Mouse (Mus musculus) cerebellum, adult 18-20 months (tissue): ENCODE measurements around the gene E330017A01Rik.
A peak's percentile ranks its signal among the peaks of the same experiment; 100 is the strongest.

ENCODE experiments used
- DNase-seq, 2 experiments: peaks; one replicate each; pipeline ENCODE4 v3.0.0; 2021

The E330017A01Rik gene

DNA sequence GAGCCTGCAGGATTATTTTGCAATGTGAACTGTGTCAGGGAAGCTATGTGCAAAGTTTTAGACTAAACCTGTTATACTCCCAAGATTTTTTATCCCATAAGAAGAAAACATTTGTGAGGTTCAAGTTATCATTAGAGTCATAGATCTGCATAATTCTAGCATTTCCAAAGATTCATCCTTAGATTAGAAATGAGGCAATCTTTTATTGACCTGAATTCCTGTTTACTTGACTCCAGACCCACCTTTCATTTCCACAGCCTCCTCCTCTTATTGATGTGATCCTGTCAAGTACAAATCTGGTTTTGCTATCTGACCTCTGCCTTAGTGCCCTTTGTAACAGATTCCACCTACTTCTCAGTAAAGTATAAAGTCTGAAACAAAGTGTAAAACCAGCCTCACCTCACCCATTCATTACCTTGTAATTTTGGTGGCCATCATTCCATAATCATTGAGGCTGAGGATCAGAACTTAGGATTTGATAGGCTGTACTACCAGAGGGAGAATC is 23.8 kb upstream of the E330017A01Rik start:
- DNase-seq, result no peak

DNA sequence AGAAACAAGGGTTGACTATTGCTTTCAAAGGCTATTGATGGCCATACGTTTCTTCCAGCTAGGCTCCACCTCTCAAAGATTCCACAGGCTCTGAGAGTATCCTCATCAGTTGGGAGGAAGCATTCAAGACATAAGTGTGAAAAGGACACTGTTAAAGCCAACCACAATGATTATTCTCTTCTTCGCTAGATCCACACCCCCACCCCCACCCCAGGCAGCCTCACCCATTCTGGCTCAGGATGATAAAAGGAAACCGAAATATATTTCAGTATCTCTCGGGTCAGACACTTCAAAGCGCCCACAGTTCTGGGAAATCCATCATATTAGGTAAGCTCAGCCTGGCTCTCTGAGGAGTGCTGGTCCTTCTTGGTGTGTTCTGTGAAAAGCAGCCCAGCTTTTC is 23.3 kb upstream of the E330017A01Rik start:
- no peak for DNase-seq

DNA sequence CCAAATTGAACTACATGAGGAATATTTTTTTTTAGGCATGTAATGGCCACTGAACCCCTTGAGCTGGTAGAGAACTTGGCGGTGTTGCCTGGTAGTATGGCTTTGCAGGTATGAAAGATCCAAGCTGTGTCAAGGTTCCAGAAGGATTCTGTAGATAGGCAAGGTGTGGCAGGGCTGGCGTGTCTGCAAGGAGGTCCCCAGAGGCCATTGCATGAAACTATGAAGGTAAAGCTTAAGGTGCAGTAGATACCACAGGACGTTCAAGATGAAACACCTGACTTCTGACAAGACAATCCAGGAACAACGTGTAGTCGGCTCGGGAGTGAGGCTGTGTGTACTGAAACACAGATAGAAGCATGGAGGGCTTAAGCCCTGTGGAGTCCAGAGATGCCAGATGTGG is 20.1 kb upstream of the E330017A01Rik start:
- no peak for DNase-seq

DNA sequence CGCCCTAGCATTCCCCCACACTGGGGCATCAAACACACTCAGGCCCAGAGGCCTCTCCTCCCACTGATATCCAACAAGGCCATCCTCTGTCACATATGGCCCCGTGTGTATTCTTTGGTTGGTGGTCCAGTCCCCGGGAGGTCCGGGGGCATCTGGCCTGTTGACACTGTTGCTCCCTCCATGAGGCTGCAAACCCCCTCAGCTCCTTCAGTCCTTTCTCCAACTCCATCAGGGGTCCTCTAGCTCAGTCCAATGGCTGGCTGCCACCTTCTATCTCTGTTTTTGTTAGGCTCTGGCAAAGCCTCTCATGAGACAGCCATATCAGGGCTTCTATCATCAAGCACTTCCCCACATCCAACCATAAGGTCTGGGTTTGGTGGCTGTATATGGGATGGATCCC is 18.0 kb upstream of the E330017A01Rik start:
- no peak for DNase-seq

DNA sequence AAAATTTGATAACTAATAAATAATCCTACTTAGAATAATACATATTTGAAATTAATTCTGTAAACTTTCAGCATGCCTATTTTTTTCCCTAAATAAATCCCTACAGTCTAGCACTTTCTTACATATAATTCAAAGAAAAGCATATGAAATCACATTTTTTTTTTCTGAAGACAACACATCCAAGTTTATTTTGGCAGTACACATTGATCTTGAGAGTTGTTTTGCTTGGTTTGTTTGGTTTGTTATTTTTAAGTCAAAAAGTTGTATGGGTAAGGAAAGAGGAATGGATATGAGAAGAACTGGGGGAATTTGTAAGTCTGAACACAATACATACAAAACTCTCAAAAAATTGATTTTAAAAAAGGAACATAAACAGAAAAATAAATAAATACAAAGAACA is 17.2 kb upstream of the E330017A01Rik start:
- no peak for DNase-seq

DNA sequence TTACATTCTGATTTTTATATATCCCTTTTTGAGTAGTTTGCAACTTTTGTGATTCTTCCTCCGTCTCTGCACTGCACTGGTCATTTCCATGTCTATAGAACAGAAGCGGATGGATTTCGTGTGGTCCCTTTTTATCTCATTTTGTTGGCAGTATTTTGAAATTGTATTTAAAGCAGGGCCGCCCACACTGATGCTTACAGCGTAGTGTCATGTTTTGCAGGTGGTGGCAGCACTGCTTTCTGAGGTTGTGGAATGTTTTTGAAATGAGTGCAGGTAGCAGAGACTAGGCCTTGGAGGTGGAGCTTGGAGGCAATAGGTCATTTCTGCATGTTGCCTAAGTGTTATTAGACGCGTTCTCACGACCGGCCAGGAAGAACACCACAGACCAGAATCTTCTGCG is 11.4 kb upstream of the E330017A01Rik start:
- no peak for DNase-seq

DNA sequence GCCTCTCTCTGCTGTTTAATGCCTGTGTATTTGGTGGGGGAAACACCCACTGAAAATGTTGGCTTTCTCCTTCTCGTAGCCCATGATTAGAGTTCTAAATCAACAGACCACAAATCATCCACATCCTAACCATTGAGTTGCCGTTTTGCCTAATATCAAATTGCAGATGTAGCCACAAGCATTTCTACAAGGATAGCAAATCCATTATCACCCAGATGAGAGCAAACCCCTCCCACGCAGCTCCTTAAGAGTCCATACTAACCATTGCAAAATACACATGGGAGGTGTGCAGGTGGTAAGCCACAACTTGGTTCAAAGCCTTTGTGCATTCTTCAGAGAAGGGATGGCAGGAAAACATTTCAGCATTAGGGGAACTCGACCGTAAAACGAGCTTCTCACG is 523 bp downstream of the E330017A01Rik start:
- DNase-seq, result no peak

DNA sequence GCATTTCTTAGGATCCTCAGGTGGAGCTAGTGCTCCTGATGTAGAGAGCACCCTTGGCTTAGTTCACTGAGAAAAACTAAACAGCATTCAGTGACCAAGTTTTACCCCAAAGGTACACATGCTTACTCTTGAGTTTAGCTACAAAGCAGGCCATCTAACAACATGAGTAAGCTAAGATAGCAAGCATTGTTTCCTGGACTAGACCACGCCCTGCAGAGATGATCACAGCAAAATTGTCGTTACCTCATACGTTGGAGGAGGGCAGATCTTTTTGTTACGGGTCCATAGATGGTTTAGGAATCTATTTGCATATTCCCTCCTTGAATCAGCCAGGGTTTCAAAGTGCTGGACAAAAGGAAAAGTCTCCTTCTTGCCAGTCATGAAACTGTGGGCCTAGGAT is 1.1 kb downstream of the E330017A01Rik start:
- no peak for DNase-seq

DNA sequence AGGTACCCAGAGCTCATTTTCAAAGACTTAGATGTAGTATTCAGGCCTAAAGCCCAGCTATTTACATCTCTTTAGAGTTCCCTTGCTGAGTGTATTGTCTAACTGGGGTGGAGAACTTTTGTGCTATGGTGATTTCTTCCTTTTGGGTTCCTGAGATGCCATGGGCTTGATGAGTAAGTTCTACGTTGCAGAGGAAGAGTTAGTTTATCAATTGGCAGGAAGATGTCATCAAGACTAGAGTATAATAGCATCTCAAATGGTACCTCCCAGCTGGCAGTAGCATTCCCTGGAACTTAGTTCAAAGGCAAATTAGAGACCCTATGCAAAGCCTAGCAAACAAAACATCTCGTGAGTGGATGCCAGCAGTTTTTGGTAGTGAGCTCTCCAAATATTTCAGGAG is 2.7 kb downstream of the E330017A01Rik start:
- DNase-seq, result no peak

DNA sequence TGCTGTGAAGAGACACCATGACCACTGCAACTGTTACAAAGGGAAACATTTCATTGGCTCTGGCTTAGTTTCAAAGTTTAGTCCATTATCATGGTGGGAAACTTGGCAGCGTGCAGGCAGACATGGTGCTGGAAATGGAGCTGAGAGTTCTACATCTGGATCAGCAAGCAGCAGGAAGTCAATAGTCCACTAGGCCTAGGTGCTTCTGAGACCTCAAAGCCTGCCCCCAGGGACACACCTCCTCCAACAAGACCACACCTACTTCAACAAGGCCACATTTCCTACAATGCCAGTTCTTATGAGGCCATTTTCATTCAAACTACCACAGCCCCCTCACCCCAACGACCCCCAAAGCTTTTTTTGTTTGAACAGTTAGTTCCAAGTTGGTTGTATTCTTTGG is 8.8 kb downstream of the E330017A01Rik start:
- DNase-seq, result no peak

DNA sequence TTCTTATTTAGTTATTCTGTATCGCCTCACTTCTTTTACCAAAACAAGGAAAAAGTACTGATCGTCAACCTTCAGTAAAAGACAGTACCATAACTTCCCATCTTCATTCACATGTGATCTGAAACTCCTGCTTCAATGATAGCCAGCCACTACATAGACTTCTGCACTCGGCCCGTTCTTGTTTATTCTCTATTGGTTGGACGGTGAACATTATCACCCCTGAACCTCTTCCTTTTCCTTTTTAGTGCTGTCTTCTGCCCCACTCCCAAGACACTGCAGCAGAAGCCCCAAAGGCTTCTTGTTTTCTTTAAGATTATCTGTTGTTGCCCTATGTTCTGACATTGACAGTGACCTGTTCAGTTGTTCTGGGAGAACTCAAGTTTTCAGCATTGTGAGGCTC is 9.6 kb downstream of the E330017A01Rik start:
- no peak for DNase-seq

DNA sequence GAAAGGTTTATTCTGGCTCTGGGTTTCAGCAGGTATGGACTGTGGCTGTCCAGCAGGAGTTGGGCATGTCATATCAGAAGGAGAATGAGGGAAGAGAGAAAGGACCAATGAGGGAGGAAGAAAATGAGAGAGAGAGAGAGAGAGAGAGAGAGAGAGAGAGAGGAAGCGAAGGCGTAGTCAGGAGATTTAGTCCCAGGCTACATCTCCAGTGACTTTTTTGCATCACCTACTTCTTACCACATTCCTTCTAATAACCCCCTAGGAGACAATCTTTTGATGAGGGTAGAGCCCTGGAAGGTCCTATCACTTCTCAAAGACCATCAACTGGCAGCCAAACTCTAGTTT is 10.2 kb downstream of the E330017A01Rik start:
- DNase-seq, result no peak

DNA sequence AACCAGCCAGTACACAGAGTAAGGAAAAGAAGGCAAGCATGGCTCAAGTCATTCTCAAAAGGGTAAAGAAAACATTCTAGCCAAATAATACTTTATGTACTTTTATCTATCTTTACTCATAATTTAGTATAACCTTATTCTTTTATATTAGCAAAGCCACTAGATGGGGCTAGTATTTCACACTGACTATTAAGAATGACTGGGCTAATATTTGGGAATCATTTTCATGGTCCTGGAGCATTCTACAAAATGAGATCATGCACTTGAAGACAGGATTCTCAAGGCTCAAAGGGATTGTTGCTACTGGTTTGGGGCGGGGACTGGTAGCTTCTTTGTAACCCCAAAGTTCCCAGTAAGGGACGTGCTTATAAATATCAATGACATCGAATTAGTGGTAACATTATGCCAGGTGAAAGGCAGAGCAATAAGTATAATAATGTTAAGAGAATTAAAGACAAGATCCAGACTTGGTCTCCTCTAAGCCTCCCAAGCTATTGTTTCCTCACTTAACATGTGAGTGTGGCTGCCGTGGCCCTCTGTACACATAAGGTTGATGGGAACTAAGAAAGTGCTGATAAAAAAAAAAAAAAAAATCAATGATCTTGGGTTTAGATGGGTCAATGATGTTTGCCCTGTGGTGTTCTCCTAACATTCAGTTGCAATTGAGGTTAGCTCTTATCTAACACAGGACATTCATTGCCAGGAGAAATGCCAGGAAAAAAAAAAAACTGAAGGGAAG is 10.8 kb downstream of the E330017A01Rik start:
- DNase-seq, result no peak

DNA sequence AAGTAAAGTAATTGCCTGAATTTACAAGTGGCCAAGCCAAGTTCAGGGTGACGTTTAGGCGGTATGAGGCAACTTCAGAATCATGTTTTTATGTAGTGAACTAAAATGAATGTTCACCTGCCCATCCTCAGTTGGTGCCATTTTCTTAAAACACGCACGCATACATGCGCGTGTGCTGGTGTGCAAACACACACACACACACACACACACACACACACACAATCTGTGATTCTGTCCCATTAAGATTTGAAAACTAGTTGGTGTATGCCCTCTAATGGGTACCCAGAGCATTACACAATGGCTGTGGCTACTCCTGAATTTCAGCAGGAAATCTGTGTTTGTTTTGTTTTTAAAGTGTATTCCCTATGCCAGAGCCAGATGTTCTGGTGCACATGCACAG is 14.6 kb downstream of the E330017A01Rik start:
- peak; percentile 18 for DNase-seq

DNA sequence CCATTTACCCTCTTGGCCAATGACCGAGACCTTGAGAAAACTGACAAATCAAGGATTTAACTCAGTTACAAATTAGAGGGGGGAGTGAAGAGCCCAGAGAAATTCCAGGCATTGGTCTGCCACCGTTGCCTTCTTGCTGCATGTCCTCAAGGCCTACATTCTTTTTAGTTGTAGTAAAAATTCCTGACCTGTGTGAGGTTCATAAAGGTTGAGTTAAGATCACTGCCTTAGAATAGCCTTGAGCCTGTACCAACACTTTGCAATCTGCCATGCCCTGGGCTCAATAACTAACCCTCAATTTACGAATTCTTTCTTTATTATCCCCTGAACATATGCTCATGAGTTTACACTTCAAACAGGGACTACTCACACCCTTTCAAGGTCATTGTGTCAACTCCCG is 15.4 kb downstream of the E330017A01Rik start:
- DNase-seq, result no peak

DNA sequence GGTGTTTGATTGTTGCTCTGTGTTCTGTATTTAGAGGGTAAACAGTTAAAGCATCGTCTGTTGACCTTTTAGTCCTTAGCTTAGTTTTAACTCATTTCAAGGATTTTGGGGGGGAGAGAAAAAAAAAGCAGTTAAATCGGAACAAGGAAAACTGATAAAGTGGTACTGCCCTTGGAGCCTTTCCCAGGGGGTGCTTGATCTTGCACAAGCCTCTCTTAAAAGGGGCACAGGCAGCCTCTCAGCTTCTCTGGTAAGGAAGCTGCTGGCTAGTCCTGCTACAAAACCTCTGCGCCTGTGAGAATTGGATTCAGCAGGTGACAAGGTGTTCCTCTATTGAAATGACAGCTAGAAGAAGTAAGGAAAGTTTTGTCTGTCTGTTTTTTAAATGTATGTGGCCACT is 16.2 kb downstream of the E330017A01Rik start:
- no peak for DNase-seq

DNA sequence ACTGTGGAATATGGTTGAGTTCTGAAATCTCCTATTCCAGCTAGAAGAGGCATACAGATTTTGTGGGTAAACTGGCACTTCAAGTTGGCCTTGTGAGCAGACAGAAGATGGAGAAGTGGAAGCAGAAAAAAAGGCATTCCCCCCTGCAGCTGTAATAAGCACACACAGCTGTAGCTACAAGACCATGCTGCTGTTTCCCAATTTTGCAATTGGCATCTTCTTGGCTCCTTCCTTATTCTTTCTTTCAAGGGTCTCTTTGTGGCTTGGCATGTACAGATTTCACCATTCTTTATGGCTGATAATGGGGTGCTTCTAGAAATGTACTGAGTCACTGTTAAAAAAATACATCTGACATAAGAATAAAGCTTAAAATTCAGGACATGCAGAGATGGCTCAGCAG is 21.2 kb downstream of the E330017A01Rik start:
- DNase-seq, result no peak

DNA sequence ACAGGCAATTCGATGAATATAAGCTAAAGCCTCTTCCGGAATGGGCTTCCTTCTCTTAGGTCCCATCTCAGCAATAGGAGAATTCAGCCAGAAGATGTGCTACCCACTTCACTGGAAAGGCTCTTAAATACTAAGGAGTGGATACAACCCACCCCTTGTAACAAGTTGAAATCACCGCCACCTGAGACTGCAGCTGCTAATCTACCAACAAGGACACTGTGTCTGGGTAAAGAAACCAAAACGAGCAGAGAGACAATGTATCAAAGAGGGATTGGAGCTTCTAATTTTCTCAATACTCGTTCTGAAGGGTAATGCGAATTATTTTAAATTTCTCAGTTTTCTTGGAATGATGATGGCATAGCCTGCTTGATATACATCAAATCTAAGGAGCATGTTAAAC is 21.7 kb downstream of the E330017A01Rik start, which contains the start of gene Gm813:
Gm813 (minus strand) TSS at position 101 of the 400 bp plus-strand sequence.
- DNase-seq, result no peak

DNA sequence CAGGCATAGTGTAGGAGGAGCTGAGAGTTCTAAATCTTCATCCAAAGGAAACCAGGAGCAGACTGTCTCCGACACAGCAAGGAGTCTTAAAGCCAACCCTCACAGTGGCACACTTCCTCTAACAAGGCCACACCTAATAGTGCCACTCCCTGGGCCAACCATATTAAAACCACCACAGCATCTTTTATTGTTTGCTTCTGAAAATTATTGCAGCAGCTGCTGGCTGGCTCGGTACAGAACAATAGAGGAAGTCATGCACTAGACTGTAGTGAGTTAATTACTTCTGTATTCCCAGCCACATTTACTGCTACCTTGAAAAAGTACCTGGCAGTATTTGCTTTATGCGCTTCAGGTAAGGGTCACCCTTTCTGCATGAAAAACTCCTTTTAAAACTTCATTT is 25.6 kb downstream of the E330017A01Rik start:
- DNase-seq, result no peak

DNA sequence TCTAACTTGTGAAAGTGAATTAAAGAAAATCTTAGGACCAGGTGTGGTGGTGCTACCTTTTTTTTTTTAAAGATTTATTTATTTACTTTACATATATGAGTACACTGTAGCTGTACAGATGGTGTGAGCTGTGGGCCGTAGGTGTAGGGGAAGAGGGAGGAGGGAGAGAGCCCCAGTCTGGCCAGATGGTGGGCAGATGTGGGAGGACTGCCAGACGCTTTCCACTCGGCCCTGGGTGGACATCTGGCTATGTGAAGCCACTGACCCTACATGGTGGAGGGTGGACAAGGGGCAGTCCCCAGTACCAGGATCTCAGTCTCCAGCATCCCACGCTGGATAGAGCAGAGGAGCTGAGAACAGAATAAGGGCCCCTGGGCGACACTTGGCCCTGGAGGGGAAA is 31.4 kb downstream of the E330017A01Rik start:
- no peak for DNase-seq

DNA sequence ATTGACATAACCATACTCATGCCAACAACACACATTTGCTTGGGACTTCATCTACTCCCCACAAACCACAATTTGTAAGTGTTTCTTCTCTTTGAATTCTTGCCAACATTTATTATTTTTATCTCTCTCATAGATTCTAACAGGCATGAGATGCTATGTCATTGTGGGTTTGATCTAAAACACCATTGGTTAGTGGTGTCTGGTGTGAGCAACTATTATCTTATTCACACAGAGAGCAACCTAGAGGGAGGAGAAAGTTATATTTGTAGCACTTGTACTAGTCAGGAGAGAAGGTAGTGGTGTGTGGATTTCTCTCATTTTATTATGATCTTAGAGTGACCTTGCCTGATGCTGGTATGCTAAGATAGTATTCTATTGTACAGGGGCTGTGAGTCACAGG is 33.9 kb downstream of the E330017A01Rik start:
- DNase-seq, result no peak

DNA sequence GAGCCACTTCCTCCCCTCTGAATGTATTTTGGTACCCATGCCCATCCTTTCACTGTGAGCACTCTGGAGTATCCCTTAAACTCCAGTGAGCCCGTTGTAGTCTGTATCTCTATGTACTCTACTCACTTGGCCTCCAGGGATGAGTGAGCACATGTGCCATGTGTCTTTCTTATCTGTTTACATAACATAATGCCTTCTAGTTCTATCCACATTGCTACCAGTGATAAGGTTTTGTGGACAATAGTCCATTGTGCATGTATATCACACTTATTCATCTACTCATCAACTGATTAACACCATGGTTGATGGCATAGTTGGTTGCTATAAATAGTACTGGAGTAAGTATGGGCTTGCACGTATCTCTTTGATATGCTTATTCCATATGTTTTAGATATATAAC is 34.7 kb downstream of the E330017A01Rik start:
- DNase-seq, result no peak

DNA sequence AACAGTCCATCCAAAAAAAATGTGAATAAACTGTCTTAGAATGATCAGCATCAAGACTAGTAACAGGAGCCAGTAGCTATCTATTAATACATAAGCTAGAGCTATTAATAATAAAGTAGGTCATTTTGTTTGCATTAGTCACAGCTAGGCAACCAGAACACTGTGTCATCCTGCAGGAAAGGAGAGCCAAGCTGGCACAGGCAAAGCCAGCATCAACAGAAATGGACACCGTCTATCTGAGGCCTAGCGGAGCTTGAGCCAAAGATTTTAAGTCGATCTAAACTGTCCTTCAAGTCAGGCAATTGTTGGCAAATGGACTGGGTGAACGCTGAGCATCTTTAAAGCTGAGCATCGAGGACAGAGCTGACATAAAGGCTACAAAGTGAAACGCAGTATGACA is 37.7 kb downstream of the E330017A01Rik start:
- peak; percentile 29 to 39 for DNase-seq

DNA sequence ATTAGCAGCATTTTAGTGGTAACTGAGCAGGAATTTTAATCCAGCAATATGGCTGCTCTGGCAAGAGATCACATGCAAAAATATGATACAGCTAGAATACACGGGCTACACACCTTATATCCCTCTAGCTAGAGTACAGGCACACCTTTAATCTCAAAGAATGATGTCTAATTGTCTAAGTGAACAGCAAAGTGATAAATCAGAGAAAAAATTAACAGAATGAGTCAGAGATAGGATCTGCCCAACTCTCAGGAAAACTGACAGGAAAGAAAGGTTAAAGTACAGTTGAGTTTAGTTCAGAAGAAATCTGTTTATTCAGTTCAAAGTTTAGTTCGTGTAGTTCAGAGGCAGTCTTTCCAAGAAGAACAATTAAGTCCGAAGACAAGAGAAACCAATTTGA is 47.2 kb downstream of the E330017A01Rik start:
- DNase-seq, result no peak

DNA sequence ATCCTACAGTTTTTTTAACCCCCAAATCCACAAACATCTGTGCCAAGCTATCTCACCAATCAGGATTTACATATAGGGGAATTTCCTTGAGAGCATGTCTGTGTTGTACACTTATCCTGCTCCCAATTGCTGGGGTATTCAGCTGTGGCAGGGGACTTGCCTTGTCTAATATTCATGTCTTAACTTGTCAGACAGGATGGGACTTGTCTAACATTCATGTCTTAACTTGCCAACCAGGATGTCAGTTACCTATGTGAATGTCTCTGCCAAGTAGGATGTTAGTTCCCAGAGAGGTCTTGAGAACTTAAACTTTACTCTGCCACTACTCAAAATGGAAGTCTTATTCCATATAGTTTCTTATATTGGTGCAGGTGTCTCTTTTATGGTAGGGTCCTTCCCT is 49.1 kb downstream of the E330017A01Rik start:
- DNase-seq, result no peak
